Mouse (Mus musculus) cerebellum, postnatal 4 days (tissue): ENCODE measurements around the gene Cdv3.
"Not testable (repeated sequence)": the region's sequence is repeated elsewhere in the genome, so short reads cannot be mapped to it uniquely, and the experiment has no call there.

ENCODE experiments used
- DNase-seq, 2 experiments: peaks; one replicate each; pipeline ENCODE4 v3.0.0; 2022; ENCODE audit warnings: low spot score in 2 of 2, mixed read lengths in 1 of 2

The Cdv3 gene

GRCm38 (mm10) chr9:103372271-103373010 is 6.8 kb upstream of the Cdv3 start:
- no peak for DNase-seq

GRCm38 (mm10) chr9:103369951-103370350 is 4.3 kb upstream of the Cdv3 start:
- DNase-seq: no peak

- no peak for DNase-seq
Measured at GRCm38 (mm10) chr9:103366356-103366755, 716 bp upstream of the Cdv3 start.

- DNase-seq: no peak
Measured at GRCm38 (mm10) chr9:103364601-103365289, 895 bp downstream of the Cdv3 start.

- no peak for DNase-seq
Measured at GRCm38 (mm10) chr9:103363730-103364417, 1.8 kb downstream of the Cdv3 start.

GRCm38 (mm10) chr9:103363088-103363487 is 2.6 kb downstream of the Cdv3 start:
- no peak for DNase-seq

- DNase-seq: no peak
Measured at GRCm38 (mm10) chr9:103360642-103361041, 5.0 kb downstream of the Cdv3 start.

GRCm38 (mm10) chr9:103358545-103358944 is 7.1 kb downstream of the Cdv3 start:
- no peak for DNase-seq

GRCm38 (mm10) chr9:103357893-103358292 is 7.7 kb downstream of the Cdv3 start:
- DNase-seq: no peak

- not testable (repeated sequence) for DNase-seq
Measured at GRCm38 (mm10) chr9:103353500-103354260, 12.0 kb downstream of the Cdv3 start.

- DNase-seq: no peak
Measured at GRCm38 (mm10) chr9:103348791-103349190, 16.8 kb downstream of the Cdv3 start.

GRCm38 (mm10) chr9:103347996-103348490 is 17.6 kb downstream of the Cdv3 start:
- no peak for DNase-seq

- no peak for DNase-seq
Measured at GRCm38 (mm10) chr9:103347045-103347444, 18.6 kb downstream of the Cdv3 start.

GRCm38 (mm10) chr9:103336912-103337311 is 28.7 kb downstream of the Cdv3 start:
- DNase-seq: no peak

- DNase-seq: no peak
Measured at GRCm38 (mm10) chr9:103332663-103333062, 33.0 kb downstream of the Cdv3 start.

- DNase-seq: no peak
Measured at GRCm38 (mm10) chr9:103326449-103326848, 39.2 kb downstream of the Cdv3 start.

- DNase-seq: no peak
Measured at GRCm38 (mm10) chr9:103324678-103325077, 41.0 kb downstream of the Cdv3 start.

- no peak for DNase-seq
Measured at GRCm38 (mm10) chr9:103309832-103310231, 55.8 kb downstream of the Cdv3 start.

- DNase-seq: no peak
Measured at GRCm38 (mm10) chr9:103305332-103306041, 60.2 kb downstream of the Cdv3 start.

- DNase-seq: peak; percentile 84 to 91
Measured at GRCm38 (mm10) chr9:103304927-103305326, 60.7 kb downstream of the Cdv3 start, which contains the start of the genes 1300017J02Rik and Topbp1. Gene 1300017J02Rik (minus strand): TSS chr9:103305082. Gene Topbp1 (plus strand): TSS chr9:103305215.
